ENCODE assay signal across 8 mouse cellular contexts in genomic region chr4:125084403-125085345, GRCm38 (mm10). TPM values are rescaled to one million over a fixed set of nuclear protein-coding genes. Genes with fewer than 3 reads are reported as not detected.
DNase-seq lines count a peak whose midpoint lies in the region; ATAC-seq and TF ChIP-seq lines count a peak whose summit lies in the region.

Meaf6 (plus strand) TSS chr4:125085134.

- TF ChIP-seq EP300 in CH12.LX (IDR thresholded peaks at IDR 0.05; ENCODE audit: low read length), result no peak

- 2% methylated on average over 63 of the region's 63 CpGs for WGBS in forebrain, embryonic 11.5 days
- WGBS in heart, embryonic 15.5 days, result 1% methylated on average over 62 of the region's 63 CpGs
- WGBS in liver, embryonic 13.5 days (ENCODE audit: insufficient replicate concordance), result 1% methylated on average over 57 of the region's 63 CpGs
- WGBS in stomach, embryonic 14.5 days, result 2% methylated on average over 56 of the region's 63 CpGs

- peaks cover 4% of the 10 kb centered on the region for H3K9me3 ChIP-seq in CH12.LX (replicated peaks; ENCODE audit: low read length)
- no peaks in the 10 kb centered on the region for H3K9me3 ChIP-seq in forebrain, embryonic 11.5 days (ENCODE audit: control insufficient read depth, low read length)
- no peaks in the 10 kb centered on the region for H3K9me3 ChIP-seq in heart, embryonic 15.5 days (replicated peaks)
- H3K9me3 ChIP-seq in liver, embryonic 13.5 days (replicated peaks), result no peaks in the 10 kb centered on the region
- no peaks in the 10 kb centered on the region for H3K9me3 ChIP-seq in stomach, embryonic 14.5 days (ENCODE audit: control insufficient read depth, low read depth, low read length)

- no peaks in the 10 kb centered on the region for H3K27me3 ChIP-seq in CH12.LX (replicated peaks)
- no peaks in the 10 kb centered on the region for H3K27me3 ChIP-seq in forebrain, embryonic 11.5 days (ENCODE audit: control insufficient read depth, insufficient read depth, low read length)
- no peaks in the 10 kb centered on the region for H3K27me3 ChIP-seq in heart, embryonic 15.5 days
- no peaks in the 10 kb centered on the region for H3K27me3 ChIP-seq in liver, embryonic 13.5 days
- no peaks in the 10 kb centered on the region for H3K27me3 ChIP-seq in stomach, embryonic 14.5 days (ENCODE audit: control insufficient read depth, insufficient read depth, low read length)

- no peak; the same call in 1 of the 2 replicates for TF ChIP-seq RAD21 in CH12.LX (IDR thresholded peaks at IDR 0.05; ENCODE audit: low read depth, low read length)

- peak within 1 kb of the TSS; percentile 78 to 96 (median 87) for H3K4me3 ChIP-seq in CH12.LX (replicated peaks in 1 of 3; ENCODE audit: low read depth in 2 of 3, low read length in 2 of 3, poor library complexity in 1 of 3)
- H3K4me3 ChIP-seq in forebrain, embryonic 11.5 days (ENCODE audit: low read depth, low read length), result peak within 1 kb of the TSS; percentile 83
- peak within 1 kb of the TSS; percentile 84 for H3K4me3 ChIP-seq in heart, embryonic 15.5 days
- peak within 1 kb of the TSS; percentile 81 for H3K4me3 ChIP-seq in liver, embryonic 13.5 days (replicated peaks)
- peak within 1 kb of the TSS; percentile 74 for H3K4me3 ChIP-seq in stomach, embryonic 14.5 days (ENCODE audit: low read depth, low read length)

- peaks cover 16 to 45% of the 10 kb centered on the region in 2 experiments for H3K36me3 ChIP-seq in CH12.LX (replicated peaks in 1 of 2; ENCODE audit: control insufficient read depth in 1 of 2, insufficient read depth in 1 of 2, low read length in 1 of 2)
- H3K36me3 ChIP-seq in forebrain, embryonic 11.5 days (ENCODE audit: control insufficient read depth, insufficient read depth, low read length), result no peaks in the 10 kb centered on the region; the same call in 1 of the 2 replicates
- H3K36me3 ChIP-seq in heart, embryonic 15.5 days, result peaks cover 26% of the 10 kb centered on the region
- peaks cover 43% of the 10 kb centered on the region for H3K36me3 ChIP-seq in liver, embryonic 13.5 days
- H3K36me3 ChIP-seq in stomach, embryonic 14.5 days (ENCODE audit: control insufficient read depth, insufficient read depth, low read length), result peaks cover 1% of the 10 kb centered on the region; the same call in 1 of the 2 replicates

- peak within 1 kb of the TSS; percentile 75 for H3K27ac ChIP-seq in CH12.LX (ENCODE audit: insufficient read depth, low read depth)
- H3K27ac ChIP-seq in forebrain, embryonic 11.5 days (ENCODE audit: low read depth, low read length), result peak within 1 kb of the TSS; percentile 96
- peak within 1 kb of the TSS; percentile 98 for H3K27ac ChIP-seq in heart, embryonic 15.5 days
- peak within 1 kb of the TSS; percentile 93 for H3K27ac ChIP-seq in liver, embryonic 13.5 days
- H3K27ac ChIP-seq in stomach, embryonic 14.5 days (ENCODE audit: low read length), result peak within 1 kb of the TSS; percentile 97

- peaks cover 2 to 24% of the 10 kb centered on the region in 2 experiments; a peak in 2 of 4 replicates for H3K4me1 ChIP-seq in CH12.LX (ENCODE audit: control insufficient read depth in 1 of 2, insufficient read depth in 2 of 2)
- H3K4me1 ChIP-seq in forebrain, embryonic 11.5 days (replicated peaks; ENCODE audit: control insufficient read depth, insufficient read depth, low read length), result peaks cover 1% of the 10 kb centered on the region; the same call in 1 of the 2 replicates
- H3K4me1 ChIP-seq in heart, embryonic 15.5 days (replicated peaks), result peaks cover 11% of the 10 kb centered on the region
- peaks cover 27% of the 10 kb centered on the region for H3K4me1 ChIP-seq in liver, embryonic 13.5 days (replicated peaks)
- H3K4me1 ChIP-seq in stomach, embryonic 14.5 days (ENCODE audit: control insufficient read depth, insufficient read depth, low read length), result peaks cover 10% of the 10 kb centered on the region

- peak; percentile 78 for DNase-seq in CH12.LX (ENCODE audit: extremely low read depth)
- DNase-seq in c-Kit-positive CD71-positive TER-119-negative erythroid progenitor cells, embryonic 14.5 days (ENCODE audit: low read depth), result peak; percentile 63
- DNase-seq in forebrain, embryonic 11.5 days (ENCODE audit: low spot score), result peak; percentile 96
- DNase-seq in kidney, postnatal 25 days, result peak; percentile 89 to 91
- peak; percentile 86 for DNase-seq in liver, embryonic 13.5 days
- DNase-seq in natural killer cell, adult 2 months (ENCODE audit: low spot score in 2 of 2), result peak; percentile 86 to 90

- TF ChIP-seq CTCF in CH12.LX (conservative IDR thresholded peaks at IDR 0.05 in 1 of 2, IDR thresholded peaks at IDR 0.05 in 1 of 2; ENCODE audit: low read depth in 2 of 2, low read length in 2 of 2), result peak; percentile 21 to 89; a peak in 3 of 4 replicates

- H3K79me2 ChIP-seq in CH12.LX (replicated peaks; ENCODE audit: control insufficient read depth, extremely low read depth, insufficient read depth, poor library complexity, severe bottlenecking), result peaks cover 11% of the 10 kb centered on the region; the same call in 1 of the 2 replicates

- in situ Hi-C loops in CH12.LX (cut with MboI; ENCODE audit: low pct_ligation_motif_present, low pct_unique_long_range_greater_than_20kb, low sequenced_read_pairs), result no loop called here

- dilution Hi-C loops in CH12.LX (cut with MboI; ENCODE audit: extremely low pct_ligation_motif_present, extremely low pct_unique_long_range_greater_than_20kb, low sequenced_read_pairs), result no loop called here

- H3K4me2 ChIP-seq in CH12.LX (ENCODE audit: insufficient read depth, low read depth, poor library complexity, severe bottlenecking), result peak within 1 kb of the TSS; percentile 93
- peak within 1 kb of the TSS; percentile 59 for H3K4me2 ChIP-seq in forebrain, embryonic 11.5 days (ENCODE audit: low read depth, low read length, severe bottlenecking)
- peak within 1 kb of the TSS; percentile 87 for H3K4me2 ChIP-seq in heart, embryonic 15.5 days
- peak within 1 kb of the TSS; percentile 93 for H3K4me2 ChIP-seq in liver, embryonic 13.5 days
- peak within 1 kb of the TSS; percentile 79 for H3K4me2 ChIP-seq in stomach, embryonic 14.5 days (replicated peaks; ENCODE audit: low read depth, low read length)

- H3K9ac ChIP-seq in CH12.LX (ENCODE audit: insufficient read depth, low read depth), result peak within 1 kb of the TSS; percentile 81
- peak within 1 kb of the TSS; percentile 92 for H3K9ac ChIP-seq in forebrain, embryonic 11.5 days (ENCODE audit: low read length)
- peak within 1 kb of the TSS; percentile 88 for H3K9ac ChIP-seq in heart, embryonic 15.5 days
- H3K9ac ChIP-seq in liver, embryonic 13.5 days, result peak within 1 kb of the TSS; percentile 88
- H3K9ac ChIP-seq in stomach, embryonic 14.5 days (replicated peaks; ENCODE audit: low read depth, low read length), result peak within 1 kb of the TSS; percentile 65

- TF ChIP-seq POLR2A in CH12.LX (IDR thresholded peaks at IDR 0.05; ENCODE audit: low read depth, low read length), result peak; percentile 94

- ATAC-seq in forebrain, embryonic 11.5 days (replicated peaks; ENCODE audit: low FRiP score), result peak; percentile 88
- peak; percentile 89 for ATAC-seq in heart, embryonic 15.5 days (replicated peaks; ENCODE audit: insufficient number of reproducible peaks, insufficient read depth, low FRiP score, low read depth)
- ATAC-seq in liver, embryonic 13.5 days (ENCODE audit: low read depth), result peak; percentile 90
- ATAC-seq in stomach, embryonic 14.5 days (ENCODE audit: insufficient number of reproducible peaks, insufficient read depth, low FRiP score, low read depth), result peak; percentile 90

TF ChIP-seq in CH12.LX, 34 proteins besides CTCF, POLR2A, EP300 and RAD21 (continues in another document):
- TF ChIP-seq POLR2AphosphoS2 (IDR thresholded peaks at IDR 0.05; ENCODE audit: low read depth, low read length) (no peak; the same call in 1 of the 2 replicates), SMC3 (IDR thresholded peaks at IDR 0.05; ENCODE audit: low read depth, low read length) (no peak), ELF1 (IDR thresholded peaks at IDR 0.05; ENCODE audit: low read depth, low read length) (peak; percentile 92), ZC3H11A (IDR thresholded peaks at IDR 0.05; ENCODE audit: low read depth, low read length) (no peak), CHD1 (IDR thresholded peaks at IDR 0.05; ENCODE audit: low read depth, low read length) (no peak), JUND (conservative IDR thresholded peaks at IDR 0.05; ENCODE audit: low read depth, low read length) (no peak), HCFC1 (IDR thresholded peaks at IDR 0.05; ENCODE audit: low read depth, low read length) (no peak), SIN3A (IDR thresholded peaks at IDR 0.05; ENCODE audit: low read length) (peak; percentile 89), ETS1 (conservative IDR thresholded peaks at IDR 0.05; ENCODE audit: low read depth, low read length) (no peak), BHLHE40 (IDR thresholded peaks at IDR 0.05; ENCODE audit: low read depth, low read length) (no peak), CHD2 (IDR thresholded peaks at IDR 0.05; ENCODE audit: low read length) (no peak), GABPA (IDR thresholded peaks at IDR 0.05; ENCODE audit: insufficient replicate concordance, low read depth, low read length) (no peak), PAX5 (IDR thresholded peaks at IDR 0.05; ENCODE audit: low read length) (no peak), NRF1 (IDR thresholded peaks at IDR 0.05; ENCODE audit: low read depth, low read length) (peak; percentile 94), USF2 (conservative IDR thresholded peaks at IDR 0.05; ENCODE audit: low read depth, low read length) (no peak), MXI1 (IDR thresholded peaks at IDR 0.05; ENCODE audit: low read depth, low read length) (peak; percentile 84), NELFE (IDR thresholded peaks at IDR 0.05; ENCODE audit: low read depth, low read length) (peak; percentile 89), UBTF (IDR thresholded peaks at IDR 0.05; ENCODE audit: low read depth, low read length) (no peak; the same call in 1 of the 2 replicates), MYC (IDR thresholded peaks at IDR 0.05; ENCODE audit: low read depth, low read length) (0 out of 2 replicates have a peak, but pooled peaks have one; percentile 9), ZMIZ1 (IDR thresholded peaks at IDR 0.05; ENCODE audit: low read depth, low read length) (peak; percentile 53), USF1 (IDR thresholded peaks at IDR 0.05; ENCODE audit: low read depth, low read length) (no peak), ZKSCAN1 (IDR thresholded peaks at IDR 0.05; ENCODE audit: borderline replicate concordance, low read depth, low read length) (no peak), MAX (IDR thresholded peaks at IDR 0.05; ENCODE audit: low read length) (no peak)

RNA-seq across cellular contexts. Expression of gene Meaf6, which starts in this region (rescaled TPM):
- total RNA-seq in CH12.LX (2012; rRNA removed), result 29.3 and 37.5 TPM in 2 replicates
- total RNA-seq in CH12.LX (2014; rRNA removed), result 24.1 and 26.4 TPM in 2 replicates
- polyA plus RNA-seq in CH12.LX (2012; ENCODE audit: insufficient read length, low read depth), result 52.8 and 53.8 TPM in 2 replicates
- 109 and 120 TPM in 2 replicates for polyA plus RNA-seq in forebrain, embryonic 11.5 days (2014; fragmentation: Nextera tagmentation; extraction: Ambion mirVana)
- 36.7 and 38.0 TPM in 2 replicates for polyA plus RNA-seq in heart, embryonic 15.5 days (2015; fragmentation: Nextera tagmentation; extraction: Ambion mirVana)
- 25.9 and 32.0 TPM in 2 replicates for polyA plus RNA-seq in liver, embryonic 13.5 days (2015; fragmentation: Nextera tagmentation; extraction: Ambion mirVana)
- 69.2 and 71.1 TPM in 2 replicates for polyA plus RNA-seq in stomach, embryonic 14.5 days (2014; fragmentation: Nextera tagmentation; extraction: Ambion mirVana)

Comparison
In these comparisons a context has a peak if more than half of its experiments do, and no peak if none do; other contexts are left out.
1. Peak in every context shown above with its lines: DNase-seq, ATAC-seq, H3K4me3 ChIP-seq and H3K27ac ChIP-seq.